Mouse (Mus musculus) heart, postnatal 36 days (tissue): ENCODE data around the gene Anxa4. TPM values are rescaled to one million over a fixed set of nuclear protein-coding genes. Genes with fewer than 3 reads are reported as not detected.

Source experiments
- DNase-seq, 2 experiments: peaks; one replicate each; pipeline ENCODE4 v3.0.0; 2021 to 2022
- intact Hi-C: fragments of 180-260 bp; cut with DNase I; formaldehyde crosslinking; loops from one replicate; pipeline ENCODE4 v1.15.1; 2025
- total RNA-seq, 2 experiments: library from RNA; stranded (reverse); gene quantifications; 2 replicates each; pipeline ENCODE4 v1.2.3; 2021

Anxa4 gene
- 10 to 100 TPM; 36.1 to 42.0 TPM for total RNA-seq

DNA sequence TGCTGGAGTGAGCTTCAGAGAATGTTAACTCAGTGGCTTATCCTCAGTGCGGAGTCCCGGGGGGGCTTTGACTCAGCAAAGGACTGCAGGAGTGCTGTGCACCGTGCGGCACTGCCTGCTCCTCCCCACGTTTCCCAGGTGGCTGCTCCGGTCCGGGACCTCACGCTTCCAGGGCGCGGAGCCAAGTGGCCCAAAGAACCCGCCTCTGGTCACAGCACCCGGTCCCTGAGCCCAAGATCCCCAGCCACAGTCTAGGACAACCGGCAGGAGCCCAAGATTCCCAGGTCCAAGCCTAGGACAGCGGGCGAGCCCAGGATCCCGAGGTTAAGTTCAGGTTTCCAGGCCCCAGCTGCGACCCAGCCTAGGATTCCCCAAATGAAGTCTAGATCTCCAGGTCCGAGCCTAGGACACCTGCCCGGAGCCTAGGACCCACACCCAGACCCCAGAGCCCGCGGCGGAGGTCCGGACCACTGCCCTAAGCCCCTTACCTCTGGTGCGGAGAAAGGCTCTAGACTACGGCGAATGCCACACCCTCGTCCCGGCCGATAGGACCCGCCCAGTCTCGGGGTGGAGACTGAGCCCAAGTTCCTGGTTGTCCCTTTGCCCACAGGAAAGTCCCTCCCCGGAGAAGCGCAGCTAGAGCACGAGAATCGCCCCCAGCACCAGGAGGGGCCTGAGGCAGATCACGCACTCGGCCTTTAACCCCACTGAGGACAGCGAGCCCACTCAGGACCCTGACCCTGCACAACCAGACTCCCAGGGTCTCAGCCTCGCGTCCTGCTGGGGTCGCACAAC, at the start of gene Anxa4:
Gene Anxa4, minus strand, starts transcription at position 564 of the 795 bp plus-strand sequence.
- intact Hi-C loops = no loop called here

DNA sequence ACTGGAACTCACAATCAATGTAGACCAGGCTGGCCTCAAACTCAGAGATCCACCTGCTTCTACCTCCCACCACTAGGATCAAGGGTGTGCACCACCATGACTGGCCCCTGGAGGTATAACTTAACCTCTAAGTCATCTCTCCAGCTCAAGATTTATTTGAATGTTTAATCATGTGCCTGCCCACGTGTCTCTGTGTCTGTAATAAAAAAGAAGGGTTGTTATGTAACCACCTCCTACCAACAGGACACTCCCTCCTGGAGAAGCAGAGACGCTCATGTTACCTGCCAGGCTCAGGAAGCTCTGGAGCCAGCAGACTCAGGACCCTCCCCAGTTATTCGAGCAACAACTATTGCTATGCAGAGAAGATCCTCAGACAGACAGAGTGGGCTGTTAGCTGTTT, 48.6 kb upstream of the Anxa4 start:
- DNase-seq = no peak
- intact Hi-C loops = no loop called here

More for the DNA sequence above, at the start of gene Anxa4:
- DNase-seq = peak; percentile 85 to 87

DNA sequence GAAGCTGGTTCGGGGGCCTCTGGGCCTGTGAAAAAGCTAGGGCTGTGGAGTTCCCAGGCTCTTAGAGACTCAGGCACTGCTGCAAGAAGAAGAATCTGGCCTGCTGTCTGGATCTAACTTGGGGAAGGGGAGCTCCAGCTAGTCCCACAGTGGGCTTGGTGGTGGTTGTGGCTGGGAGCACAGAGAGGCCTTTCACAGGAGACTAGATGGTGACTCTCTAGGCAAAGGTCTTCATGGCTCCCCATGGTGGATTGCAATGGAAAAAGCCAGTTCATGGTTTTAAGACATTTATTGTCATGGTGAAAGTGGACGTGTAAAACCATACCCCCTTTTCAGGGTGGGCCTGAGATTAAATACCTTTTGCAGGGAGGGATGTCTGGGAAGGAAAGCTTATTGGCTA, 45.7 kb upstream of the Anxa4 start:
- intact Hi-C loops = no loop called here

DNA sequence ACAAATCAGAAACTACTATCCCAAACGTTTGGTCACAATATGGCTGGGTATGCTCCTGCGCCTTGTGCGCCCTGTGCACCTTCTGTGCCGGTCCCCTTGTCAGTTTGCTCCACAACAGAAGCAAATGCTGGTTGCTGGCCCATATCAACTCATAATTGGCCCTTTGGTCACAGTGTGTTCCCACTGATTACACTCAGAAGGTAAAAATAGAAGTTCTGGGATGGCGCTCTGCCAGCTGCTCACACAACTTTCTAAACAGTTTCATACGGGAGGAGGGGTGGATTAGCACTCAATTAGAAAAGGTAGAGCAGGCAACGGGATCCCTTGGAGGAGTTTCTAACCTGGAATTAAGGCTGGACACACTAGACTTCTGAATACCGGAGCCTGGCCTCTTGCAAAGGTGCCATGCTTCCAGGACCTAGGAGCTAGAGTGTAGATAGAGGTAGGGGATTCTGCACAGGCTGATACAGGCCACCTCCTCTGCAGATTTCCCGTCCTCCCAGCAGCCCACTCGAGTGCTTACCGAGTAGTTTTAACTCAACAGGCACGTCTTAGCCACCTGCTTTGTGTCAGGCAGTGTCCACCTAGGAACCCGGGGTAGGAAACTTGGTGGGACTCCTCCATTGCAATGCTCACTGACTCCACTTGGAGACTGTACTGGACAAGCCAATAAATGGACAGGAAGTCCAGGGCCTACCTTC, 39.6 kb upstream of the Anxa4 start:
- DNase-seq = peak; percentile 77 to 78
- intact Hi-C loops = loop anchor here (2.0 kb wide), 2 partner anchors 16 kb away; partner anchors contain the start of gene Aak1

More for the DNA sequence above, 45.7 kb upstream of the Anxa4 start:
- DNase-seq = no peak

DNA sequence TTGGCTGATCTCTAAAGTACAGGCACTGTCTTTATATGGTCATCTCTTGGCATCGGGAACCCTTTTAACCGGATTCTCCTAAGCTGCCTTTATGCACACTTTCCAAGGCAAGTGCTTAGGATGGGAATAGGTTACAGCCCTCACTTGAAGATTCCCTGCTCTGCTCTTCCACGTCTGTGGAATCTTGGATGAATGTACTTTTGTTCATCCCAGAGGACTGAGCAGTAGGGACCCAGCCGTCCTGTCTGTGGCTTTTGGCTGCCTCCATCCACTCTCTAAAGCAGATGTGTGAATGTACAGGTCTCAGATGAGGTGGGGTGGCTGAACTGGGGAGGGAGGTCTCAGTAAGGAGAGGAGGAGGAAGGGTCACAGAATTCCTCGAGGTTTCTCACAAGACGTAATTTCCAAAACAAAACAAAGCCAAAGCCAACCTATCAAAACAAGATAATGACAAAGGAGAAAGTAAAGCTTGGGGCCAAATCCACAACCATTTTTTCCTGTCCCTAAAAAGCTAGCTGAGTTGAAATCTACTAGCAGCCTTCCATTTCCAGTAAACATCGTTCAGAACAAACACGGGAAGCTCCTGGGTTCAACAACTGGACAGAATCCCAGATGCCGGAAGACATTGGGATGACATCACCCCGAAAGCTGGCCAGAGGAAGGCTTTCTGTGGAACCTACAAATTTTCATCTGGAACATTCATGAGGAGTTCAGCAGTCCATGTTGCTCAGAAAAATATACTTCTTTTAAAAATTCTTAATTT, 37.5 kb upstream of the Anxa4 start:
- intact Hi-C loops = no loop called here

DNA sequence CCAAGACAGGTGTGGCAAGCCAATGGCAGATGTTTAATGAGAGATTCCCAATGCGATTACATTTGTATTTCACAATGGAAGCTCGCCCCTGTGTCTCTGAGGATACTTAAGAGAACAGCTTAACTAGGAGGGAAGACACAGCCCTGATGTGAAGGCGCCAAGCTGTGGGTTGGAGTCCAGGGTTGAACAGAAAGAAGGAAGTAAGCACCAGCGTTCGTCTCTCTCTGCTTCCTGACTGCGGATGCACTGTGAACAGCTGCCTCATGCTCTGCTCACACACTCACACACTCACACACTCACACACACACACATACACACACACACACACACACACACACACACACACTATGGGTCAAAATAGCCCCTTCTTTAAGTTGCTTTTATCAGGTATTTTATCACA, 36.4 kb upstream of the Anxa4 start:
- intact Hi-C loops = no loop called here

More for the DNA sequence above, 37.5 kb upstream of the Anxa4 start:
- DNase-seq = peak; percentile 57 to 63

DNA sequence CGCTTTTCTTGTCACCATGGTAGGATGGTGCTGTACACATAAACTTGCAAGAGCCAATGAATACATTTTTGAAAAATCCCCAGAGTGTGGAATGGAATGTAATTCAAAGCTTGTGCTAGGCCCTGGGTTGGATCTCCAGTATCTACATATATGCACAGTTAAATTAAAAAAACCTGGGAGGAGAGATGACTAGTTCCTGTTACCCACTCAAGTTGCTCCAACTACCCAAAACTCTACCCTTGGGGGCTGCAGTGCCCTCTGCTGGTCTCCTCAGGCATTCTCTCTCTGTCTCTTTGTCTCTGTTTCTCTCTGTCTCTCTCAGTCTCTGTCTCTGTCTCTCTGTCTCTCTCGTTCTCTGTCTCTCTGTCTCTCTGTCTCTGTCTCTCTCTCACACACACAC, 34.0 kb upstream of the Anxa4 start:
- intact Hi-C loops = no loop called here
- DNase-seq = no peak

More for the DNA sequence above, 36.4 kb upstream of the Anxa4 start:
- DNase-seq = no peak

DNA sequence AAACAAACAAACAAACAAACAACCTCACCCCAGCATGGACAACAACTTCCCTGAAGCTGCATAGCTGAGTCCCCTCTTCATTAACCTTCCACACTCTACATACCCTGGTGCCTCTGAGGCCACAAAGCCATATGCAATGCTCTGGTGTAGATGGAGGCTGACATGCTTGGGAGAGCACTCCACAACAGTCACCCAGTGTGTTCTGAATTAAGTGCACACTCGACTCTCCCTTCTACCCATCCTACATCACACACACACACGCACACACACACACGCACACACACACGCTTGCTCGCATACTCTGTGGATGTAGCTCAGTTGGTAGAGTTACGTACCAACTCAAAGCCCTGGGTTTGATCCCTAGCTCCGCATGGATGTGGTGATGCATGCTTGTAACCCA, 31.0 kb upstream of the Anxa4 start:
- intact Hi-C loops = no loop called here
- DNase-seq = no peak

DNA sequence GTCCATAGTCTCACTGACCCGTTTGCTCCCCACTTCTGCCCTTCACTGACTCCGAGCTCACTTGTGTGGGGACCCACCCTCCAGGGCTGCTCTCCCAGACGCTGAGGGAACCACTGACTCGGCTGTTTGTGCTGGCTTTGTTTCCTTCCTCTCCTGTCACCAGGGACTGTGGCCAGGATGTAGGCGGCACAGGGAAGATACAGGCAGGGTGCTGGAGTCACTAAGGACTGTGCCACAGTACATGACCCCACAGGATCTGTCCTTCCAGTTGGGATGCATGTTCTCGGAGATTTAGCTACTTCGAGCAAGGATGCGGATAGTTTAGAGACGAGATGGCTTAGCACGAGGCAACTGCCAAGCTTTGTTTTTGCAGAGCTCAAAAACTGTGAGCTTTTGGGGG, 30.4 kb upstream of the Anxa4 start:
- intact Hi-C loops = no loop called here
- DNase-seq = peak; percentile 61 to 66

DNA sequence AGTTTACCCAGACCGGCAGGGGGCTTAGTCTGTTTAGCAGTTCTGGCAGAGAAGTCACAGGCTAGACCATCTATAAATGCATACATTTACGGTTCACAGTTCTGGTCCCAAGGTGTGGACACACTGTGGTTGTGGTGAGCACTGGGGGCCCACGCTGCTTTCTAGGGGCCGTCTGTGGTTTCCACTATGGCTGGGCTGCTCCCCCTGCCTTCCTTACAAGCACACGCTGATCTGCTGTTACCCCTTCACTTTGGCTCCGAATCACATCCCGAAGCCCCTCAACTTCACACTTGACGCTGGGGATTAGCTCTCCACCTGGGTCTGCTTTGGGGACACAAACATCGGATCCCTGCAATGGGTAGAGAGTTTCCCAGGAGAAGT, 29.7 kb upstream of the Anxa4 start:
- intact Hi-C loops = no loop called here
- DNase-seq = no peak

DNA sequence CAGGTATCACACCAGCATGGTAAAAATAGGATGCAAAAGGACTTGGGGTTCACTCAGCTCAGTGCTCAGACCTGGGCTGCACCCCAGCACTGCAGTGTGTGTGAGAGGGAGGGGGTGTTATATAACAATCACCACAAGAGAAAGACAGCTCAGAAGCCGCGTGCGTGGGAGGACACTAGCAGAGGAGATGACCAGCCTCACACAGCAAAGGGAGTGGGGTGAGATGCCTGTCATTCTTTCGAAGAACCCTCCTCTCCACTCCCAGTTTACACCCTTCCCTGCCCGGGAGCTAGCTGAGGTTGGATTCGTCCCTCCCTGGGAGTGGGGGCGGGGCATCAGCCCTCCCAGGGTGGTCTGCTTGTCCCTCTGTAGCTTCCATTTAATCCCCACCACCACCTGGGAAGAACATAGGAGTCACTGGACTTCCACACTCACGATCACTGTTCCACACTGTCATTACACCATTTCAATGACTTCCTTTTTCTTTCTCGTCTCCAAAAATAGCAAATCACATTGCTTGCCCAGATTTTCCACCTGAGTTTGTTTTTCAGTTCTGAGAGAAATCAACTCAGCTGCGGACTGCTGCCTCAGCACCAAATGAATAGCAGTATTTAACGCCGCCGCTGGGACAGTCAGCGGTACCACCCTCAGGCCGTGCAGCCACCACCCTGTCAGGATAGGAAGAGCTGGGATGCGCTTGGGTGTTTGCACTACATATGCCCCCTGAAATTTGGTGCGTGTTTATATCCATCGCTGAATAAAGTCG, 29.1 kb upstream of the Anxa4 start:
- DNase-seq = peak; percentile 41 to 60
- intact Hi-C loops = no loop called here

DNA sequence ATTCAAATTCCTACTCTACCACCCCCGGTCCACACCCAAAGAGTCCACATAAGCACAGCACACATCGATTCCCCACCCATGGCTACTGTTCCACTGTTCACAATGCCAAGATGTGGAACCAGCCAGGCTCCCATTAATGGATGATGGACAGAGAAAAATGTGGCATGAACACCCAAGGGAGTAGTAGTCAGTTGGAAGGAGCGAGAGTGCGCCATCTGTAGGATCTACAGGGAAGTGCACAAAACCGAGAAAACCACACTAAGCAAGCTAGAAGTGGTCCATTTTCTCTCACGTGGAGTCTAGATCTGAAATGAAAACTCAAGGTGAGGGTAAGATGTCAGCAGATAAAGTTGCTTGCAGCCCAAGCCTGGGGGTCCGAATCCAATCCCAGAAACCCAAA, 27.3 kb upstream of the Anxa4 start:
- intact Hi-C loops = no loop called here
- no peak for DNase-seq

DNA sequence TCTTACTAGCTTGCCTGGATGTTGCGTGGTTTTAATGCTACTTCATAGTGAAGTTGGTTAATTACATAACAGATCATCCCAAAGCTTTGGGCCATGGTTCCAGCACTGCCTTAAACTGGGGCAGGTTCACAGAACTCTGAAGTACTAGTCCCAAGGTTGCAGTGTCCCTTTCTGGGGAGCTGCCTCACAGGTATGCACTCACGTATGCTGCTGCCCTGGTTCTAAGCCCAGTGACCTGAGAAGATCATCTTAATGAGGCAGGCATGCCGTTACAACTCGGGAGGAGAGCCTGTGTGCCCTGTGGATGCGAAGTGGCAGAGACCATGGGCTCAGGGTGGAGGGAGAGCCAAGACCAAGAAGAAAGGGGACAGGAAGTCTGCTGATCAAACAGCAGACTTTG, 26.5 kb upstream of the Anxa4 start:
- no peak for DNase-seq
- intact Hi-C loops = loop anchor here (5.0 kb wide), 1 partner anchor 182 kb away; no protein-coding TSS in a partner anchor

DNA sequence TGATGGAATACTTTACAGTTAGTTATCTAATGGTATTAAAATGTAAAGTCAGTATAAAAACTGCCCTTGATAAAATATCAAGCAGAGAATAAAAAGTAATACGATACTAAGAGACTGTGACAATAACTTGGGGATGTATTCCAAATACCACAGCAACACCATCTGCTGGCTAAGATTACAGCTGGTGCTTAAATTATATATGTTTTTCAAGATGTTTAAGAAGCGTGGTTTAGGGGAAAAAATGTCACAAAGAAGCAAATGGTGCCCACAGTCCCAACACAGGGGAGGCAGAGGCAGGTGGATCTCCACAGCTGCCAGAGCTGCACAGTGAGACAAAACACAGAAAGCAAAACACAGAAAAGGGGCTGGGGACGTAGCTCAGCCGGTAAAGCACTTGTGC, 25.5 kb upstream of the Anxa4 start:
- DNase-seq = no peak
- intact Hi-C loops = loop anchor here (5.0 kb wide), 1 partner anchor 183 kb away; no protein-coding TSS in a partner anchor

DNA sequence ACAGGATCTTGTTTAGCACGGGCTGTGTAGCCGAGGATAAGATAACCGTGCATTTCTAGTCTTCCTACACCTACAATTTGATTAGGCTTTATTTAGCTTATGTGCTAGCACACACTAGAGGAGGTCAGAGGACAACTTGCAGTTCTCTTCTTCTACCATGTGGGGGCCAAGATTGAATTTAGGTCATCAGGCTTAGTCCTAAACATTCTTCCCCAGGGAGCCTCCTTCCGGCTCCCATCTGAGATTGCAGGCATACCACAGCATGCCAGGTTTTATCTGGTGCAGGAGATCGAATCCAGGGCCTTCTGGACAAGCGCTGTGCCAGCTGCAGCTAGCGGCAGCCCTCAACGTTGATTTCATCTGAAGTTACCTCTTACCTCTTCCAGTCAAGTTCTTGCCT, 23.2 kb upstream of the Anxa4 start:
- peak; percentile 42 for DNase-seq
- intact Hi-C loops = loop anchor here (2.0 to 5.0 kb wide), 2 partner anchors 16 to 186 kb away; no protein-coding TSS in a partner anchor

DNA sequence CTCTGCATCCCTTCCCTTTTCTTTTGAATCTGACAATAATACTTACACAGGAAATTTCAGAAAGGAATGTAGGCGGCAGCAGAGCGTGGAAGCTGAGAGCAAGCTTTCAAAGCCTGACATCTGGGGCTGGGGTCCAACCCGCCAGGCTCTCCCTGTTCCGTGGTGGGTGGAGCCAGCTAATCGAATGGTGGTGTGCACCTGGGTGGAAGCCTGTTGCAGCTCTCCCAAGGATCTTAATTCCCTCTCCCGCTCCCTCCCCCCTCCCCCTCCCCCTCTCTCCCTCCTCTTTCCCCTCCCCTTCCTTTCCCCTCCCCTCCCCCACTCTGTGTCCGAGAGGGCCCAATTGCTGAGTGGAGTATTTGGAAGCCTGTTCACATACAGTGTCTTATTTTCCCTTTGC, 22.1 kb upstream of the Anxa4 start:
- no peak for DNase-seq
- intact Hi-C loops = loop anchor here (1.0 to 5.0 kb wide), 2 partner anchors 35 to 187 kb away; no protein-coding TSS in a partner anchor

DNA sequence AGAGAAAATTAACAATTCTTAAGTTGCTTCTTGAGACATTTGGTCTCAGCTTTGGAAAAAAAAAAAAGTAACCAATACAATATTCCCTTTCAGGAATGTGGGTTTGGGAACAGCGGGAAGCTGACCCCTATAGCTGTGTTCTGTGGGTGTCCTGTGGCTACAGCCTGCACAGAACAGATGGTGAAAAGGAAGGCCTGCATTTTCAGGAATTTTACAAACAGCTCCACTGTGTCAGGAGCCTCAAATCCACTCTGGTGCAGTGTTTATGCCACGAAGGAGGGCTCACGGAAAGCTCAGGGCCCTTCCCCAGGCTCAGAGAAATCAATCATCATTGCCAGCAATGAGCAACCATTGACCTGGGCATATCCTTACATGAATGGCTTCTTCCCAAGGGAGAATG, 21.5 kb upstream of the Anxa4 start:
- intact Hi-C loops = loop anchor here (1.0 to 5.0 kb wide), 2 partner anchors 35 to 187 kb away; no protein-coding TSS in a partner anchor
- no peak for DNase-seq

DNA sequence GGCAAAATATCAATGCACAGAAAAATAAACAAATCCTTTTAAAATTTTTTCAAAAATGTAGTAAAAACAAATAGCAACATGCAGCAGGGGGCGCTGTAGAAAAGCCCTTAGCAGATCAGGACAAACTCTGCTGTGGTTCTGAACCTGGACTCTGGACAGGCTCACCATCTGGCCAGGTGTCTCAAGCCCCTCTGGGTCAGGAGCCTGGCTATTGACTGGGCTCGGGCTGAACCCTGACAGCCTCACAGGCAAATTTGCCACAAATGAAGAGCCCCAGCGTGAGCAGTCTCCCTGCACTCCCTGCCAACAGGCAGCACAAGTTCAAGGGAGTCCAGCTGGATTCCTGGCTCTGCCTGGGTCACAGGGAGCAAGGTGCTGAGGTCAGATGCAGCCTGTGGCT, 20.0 kb upstream of the Anxa4 start:
- intact Hi-C loops = loop anchor here (1.0 kb wide), 1 partner anchor 109 kb away; no protein-coding TSS in a partner anchor
- peak; percentile 68 to 76 for DNase-seq

DNA sequence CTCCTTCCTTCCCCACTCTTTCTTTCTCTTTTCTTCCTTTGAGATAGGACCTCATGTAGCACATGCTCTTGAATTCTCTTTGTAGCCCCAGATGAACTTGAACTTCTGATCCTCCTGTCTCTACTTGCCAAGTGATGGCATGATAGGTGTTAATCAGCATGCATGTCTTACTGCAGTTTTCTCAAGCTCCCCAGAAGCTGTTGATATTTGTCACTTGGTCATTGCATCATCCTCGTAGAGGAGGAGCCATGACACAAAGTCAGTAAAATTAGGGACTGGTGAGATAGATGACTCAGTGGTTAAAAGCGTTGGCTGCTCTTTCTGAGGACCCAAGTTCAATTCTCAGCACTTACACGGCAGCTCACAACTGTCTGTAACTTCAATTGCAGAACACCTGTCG, 19.5 kb upstream of the Anxa4 start:
- intact Hi-C loops = loop anchor here (1.0 kb wide), 1 partner anchor 109 kb away; no protein-coding TSS in a partner anchor
- no peak for DNase-seq
